Mouse (Mus musculus) limb, embryonic 14.5 days (tissue): ENCODE data around the gene Rcor3. TPM values are rescaled to one million over a fixed set of nuclear protein-coding genes. Genes with fewer than 3 reads are reported as not detected.

Experiments used
- ATAC-seq: fragments of 200-750 bp; cut with Nextera tagmentation; 2 replicates; pipeline ENCODE4 v1.8.0; 2017; ENCODE audit warnings: low read depth, moderate number of reproducible peaks, moderate TSS enrichment; ENCODE audit not compliant: low FRiP score
- DNase-seq: peaks from one replicate; pipeline ENCODE4 v3.0.0-alpha.2; 2015; ENCODE audit warnings: low spot score
- H3K27ac ChIP-seq: fragments of 300-500 bp; sonication (generic); replicated peaks from 2 replicates; pipeline ENCODE4 v1.5.1; 2014; ENCODE audit warnings: low read depth, mild to moderate bottlenecking, low read length, moderate library complexity, mixed read lengths
- H3K27me3 ChIP-seq: fragments of 300-500 bp; sonication (generic); 2 replicates; pipeline ENCODE4 v1.6.1; 2014; ENCODE audit warnings: low read length, mixed read lengths; ENCODE audit not compliant: control insufficient read depth, insufficient read depth
- H3K36me3 ChIP-seq: fragments of 300-500 bp; sonication (generic); 2 replicates; pipeline ENCODE4 v1.6.1; 2014; ENCODE audit warnings: mild to moderate bottlenecking, low read length, moderate library complexity, mixed read lengths; ENCODE audit not compliant: control insufficient read depth, insufficient read depth
- H3K4me1 ChIP-seq: fragments of 300-500 bp; sonication (generic); 2 replicates; pipeline ENCODE4 v1.6.1; 2014; ENCODE audit warnings: antibody characterized with exemption, low read length, mixed read lengths; ENCODE audit not compliant: control insufficient read depth, insufficient read depth
- H3K4me2 ChIP-seq: fragments of 300-500 bp; sonication (generic); replicated peaks from 2 replicates; pipeline ENCODE4 v1.6.1; 2014; ENCODE audit warnings: low read depth, mild to moderate bottlenecking, low read length, moderate library complexity; ENCODE audit not compliant: severe bottlenecking
- H3K4me3 ChIP-seq: fragments of 300-500 bp; sonication (generic); replicated peaks from 2 replicates; pipeline ENCODE4 v1.5.1; 2014; ENCODE audit warnings: low read length
- H3K9ac ChIP-seq: fragments of 300-500 bp; sonication (generic); 2 replicates; pipeline ENCODE4 v1.6.1; 2014; ENCODE audit warnings: mild to moderate bottlenecking, low read depth, low read length, moderate library complexity; ENCODE audit not compliant: severe bottlenecking
- H3K9me3 ChIP-seq: fragments of 300-500 bp; sonication (generic); 2 replicates; pipeline ENCODE4 v1.6.1; 2016; ENCODE audit warnings: low read length; ENCODE audit not compliant: control insufficient read depth
- POLR2A ChIP-seq: fragments of 200-500 bp; IDR thresholded peaks from 2 replicates; pipeline ENCODE4 v1.8.0; 2012; ENCODE audit warnings: inconsistent platforms, mild to moderate bottlenecking, moderate library complexity, borderline replicate concordance; ENCODE audit not compliant: insufficient read depth, insufficient read length; ENCODE audit errors: extremely low read depth
- WGBS: fragments of 180-500 bp; shearing (Covaris S2); extraction: QIAGEN DNeasy Blood & Tissue Kit; methylation state at CpG from one replicate; pipeline ENCODE4 v1.1.7; 2014; 5-methylcytosine and 5-hydroxymethylcytosine counted together
- polyA plus RNA-seq, 2 experiments: library from polyadenylated mRNA; depleted of rRNA in 1 of 2; stranded (reverse) in 1 of 2; unstranded in 1 of 2; fragments of >200 nt; fragmentation: Nextera tagmentation in 1 of 2; extraction: Ambion mirVana in 1 of 2; gene quantifications; 2 replicates each; pipeline versions ENCODE4 v1.2.1 to v1.2.3; 2012 to 2014

The Rcor3 gene
- polyA plus RNA-seq, 2 experiments: 34.3 to 49.8 TPM

DNA sequence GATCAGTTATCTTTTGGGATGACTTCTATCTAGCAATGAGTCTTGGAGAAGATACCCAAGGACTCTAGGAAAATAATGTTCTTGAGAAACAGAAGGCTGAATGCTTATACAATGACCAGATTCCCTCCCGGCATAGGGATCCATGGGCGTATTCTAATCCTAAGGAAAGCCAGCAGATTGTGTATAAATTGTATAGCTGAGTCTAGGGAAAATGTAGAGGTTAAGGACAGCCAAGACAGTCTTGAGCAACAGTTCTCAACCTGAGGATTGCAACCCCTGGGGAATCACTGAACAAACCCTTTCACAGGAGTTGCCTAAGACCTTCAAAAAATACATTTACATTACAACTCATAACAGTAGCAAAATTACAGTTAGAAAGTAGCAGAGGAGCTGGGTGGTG, 2.5 kb upstream of the Rcor3 start:
- H3K4me3 ChIP-seq: no peak overlapping the region
- no peak overlapping the region for H3K4me2 ChIP-seq
- no peak overlapping the region for H3K9ac ChIP-seq
- no peaks in the 10 kb centered on the region for H3K36me3 ChIP-seq
- DNase-seq (no peak), ATAC-seq (no peak)
- no peaks in the 10 kb centered on the region for H3K9me3 ChIP-seq
- 94% methylated on average over 2 of the region's 2 CpGs for WGBS
- H3K27ac ChIP-seq: no peak overlapping the region
- H3K27me3 ChIP-seq: no peaks in the 10 kb centered on the region
- peaks cover 7% of the 10 kb centered on the region; the same call in 1 of the 2 replicates for H3K4me1 ChIP-seq
- TF ChIP-seq POLR2A: no peak

GRCm38 (mm10) chr1:192137291-192137925, 454 bp downstream of the Rcor3 start:
- DNase-seq: peak; percentile 34

DNA sequence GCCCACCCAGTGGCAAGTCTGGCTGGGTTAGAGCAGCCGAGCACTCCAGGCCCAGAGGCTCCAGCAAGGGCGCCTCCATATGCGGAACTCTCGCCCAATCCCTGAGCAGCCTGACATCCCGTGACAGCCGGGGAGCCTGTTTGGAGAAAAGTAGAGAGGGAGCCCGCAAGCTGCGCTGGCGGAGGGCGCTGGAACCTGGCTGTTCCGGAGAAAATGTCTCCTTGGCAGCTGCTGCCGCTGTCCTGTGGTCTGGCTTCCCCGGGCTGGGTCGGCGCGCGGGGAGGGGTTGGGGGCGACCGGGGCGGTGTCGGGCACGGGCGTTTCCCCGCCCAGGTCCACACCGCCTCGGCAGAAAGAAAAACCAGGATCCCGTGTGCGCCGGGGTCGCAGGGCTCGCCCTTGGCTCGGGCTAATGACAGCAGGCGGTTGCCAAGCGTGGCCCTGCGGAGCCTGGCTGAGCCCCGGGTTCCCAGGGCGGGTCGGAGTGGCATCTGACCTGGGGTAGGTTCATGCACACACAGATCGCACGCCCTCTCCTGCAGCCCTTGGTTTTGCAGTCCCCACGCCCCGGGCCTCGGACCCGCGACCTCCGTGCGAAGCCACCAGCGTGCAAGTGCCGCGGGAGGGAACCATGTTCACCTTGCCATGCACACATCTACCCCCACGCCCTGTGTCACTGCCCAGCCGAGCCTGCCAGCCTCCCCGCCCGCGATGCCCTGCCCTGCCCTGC, 1.1 kb downstream of the Rcor3 start:
- Histone ChIP-seq H3K4me2 (peak overlapping the region; percentile 85), H3K27me3 (no peaks in the 10 kb centered on the region), H3K4me1 (peaks cover 7% of the 10 kb centered on the region; the same call in 1 of the 2 replicates), H3K36me3 (0 out of 2 replicates have a peak, but pooled peaks cover 9% of the 10 kb centered on the region), H3K9ac (peak overlapping the region; percentile 93), H3K4me3 (peak overlapping the region; percentile 83), H3K27ac (peak overlapping the region; percentile 99), H3K9me3 (no peaks in the 10 kb centered on the region)
- ATAC-seq (peak; percentile 87), DNase-seq (peak; percentile 89)
- 0 out of 2 replicates have a peak, but pooled peaks have one; percentile 35 for TF ChIP-seq POLR2A
- WGBS: 1% methylated on average over 39 of the region's 55 CpGs

More at GRCm38 (mm10) chr1:192137291-192137925, 454 bp downstream of the Rcor3 start:
- no peak; the same call in 1 of the 2 replicates for TF ChIP-seq POLR2A
- no peaks in the 10 kb centered on the region for H3K9me3 ChIP-seq
- H3K4me3 ChIP-seq: peak overlapping the region; percentile 83
- peaks cover 7% of the 10 kb centered on the region; the same call in 1 of the 2 replicates for H3K4me1 ChIP-seq
- peak overlapping the region; percentile 99 for H3K27ac ChIP-seq
- H3K4me2 ChIP-seq: peak overlapping the region; percentile 85
- 0% methylated on average over 16 of the region's 61 CpGs for WGBS
- H3K9ac ChIP-seq: peak overlapping the region; percentile 93
- H3K36me3 ChIP-seq: 0 out of 2 replicates have a peak, but pooled peaks cover 9% of the 10 kb centered on the region
- ATAC-seq: peak; percentile 16
- H3K27me3 ChIP-seq: no peaks in the 10 kb centered on the region

DNA sequence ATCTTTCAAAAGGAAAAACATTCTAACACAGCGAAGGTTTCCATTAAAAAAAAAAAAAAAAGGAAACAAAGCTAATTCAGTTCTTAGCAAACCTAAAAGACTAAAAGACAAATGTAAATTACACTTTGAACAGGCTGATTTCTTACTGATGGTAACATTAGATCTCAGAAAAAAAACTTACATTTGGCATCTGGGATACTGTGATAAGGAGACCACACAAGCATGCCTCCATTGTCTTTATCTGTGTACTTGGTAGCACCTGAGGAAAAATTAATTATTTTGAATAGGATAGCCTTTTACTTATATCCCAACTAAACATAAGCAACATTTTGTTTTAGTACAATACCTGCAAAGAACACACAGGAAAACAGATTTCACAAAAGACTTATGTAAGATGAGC, 7.7 kb downstream of the Rcor3 start:
- peaks cover 42% of the 10 kb centered on the region for H3K36me3 ChIP-seq
- no peaks in the 10 kb centered on the region for H3K4me1 ChIP-seq
- H3K4me2 ChIP-seq: no peak overlapping the region
- H3K4me3 ChIP-seq: no peak overlapping the region
- no peaks in the 10 kb centered on the region for H3K9me3 ChIP-seq
- WGBS: 84% methylated on average over 1 of the region's 1 CpGs
- DNase-seq (no peak), ATAC-seq (no peak)
- no peak overlapping the region for H3K9ac ChIP-seq
- TF ChIP-seq POLR2A: no peak
- no peak overlapping the region for H3K27ac ChIP-seq
- no peaks in the 10 kb centered on the region for H3K27me3 ChIP-seq

GRCm38 (mm10) chr1:192128343-192128742, 9.5 kb downstream of the Rcor3 start:
- Histone ChIP-seq H3K36me3 (peaks cover 54% of the 10 kb centered on the region), H3K27me3 (no peaks in the 10 kb centered on the region), H3K4me2 (no peak overlapping the region), H3K27ac (no peak overlapping the region), H3K9me3 (no peaks in the 10 kb centered on the region), H3K9ac (no peak overlapping the region), H3K4me1 (no peaks in the 10 kb centered on the region), H3K4me3 (no peak overlapping the region)
- ATAC-seq (no peak), DNase-seq (no peak)
- no peak for TF ChIP-seq POLR2A
- 77% methylated on average over 8 of the region's 8 CpGs for WGBS
